Mouse (Mus musculus) myocyte (in vitro differentiated cells): ENCODE measurements at regions not wholly inside any gene's neighbourhood (a gene's known extent, or its start where the extent isn't known, plus 50 kb on each side); places are given as distances from the start of the nearest gene placed in this dataset.

Experiments used
- H3K27me3 ChIP-seq: one replicate; pipeline ENCODE4 v1.6.1; 2011; ENCODE audit not compliant: control insufficient read depth, insufficient read depth, insufficient read length
- H3K36me3 ChIP-seq: one replicate; pipeline ENCODE4 v1.6.1; 2011; ENCODE audit not compliant: control insufficient read depth, insufficient read depth
- H3K4me2 ChIP-seq: one replicate; pipeline ENCODE4 v1.6.1; 2011; ENCODE audit warnings: low read depth, control low read depth
- H3K4me3 ChIP-seq: one replicate; pipeline ENCODE4 v1.5.1; 2011; ENCODE audit warnings: mild to moderate bottlenecking, control low read depth, moderate library complexity
- H3K79me2 ChIP-seq: one replicate; pipeline ENCODE4 v1.6.1; 2011; ENCODE audit not compliant: control insufficient read depth, insufficient read depth
- H3ac ChIP-seq: one replicate; pipeline ENCODE4 v1.6.1; 2011; ENCODE audit not compliant: control insufficient read depth, insufficient read length
- CEBPB ChIP-seq: IDR thresholded peaks from 2 replicates; pipeline ENCODE4 v1.6.1; 2011; ENCODE audit warnings: mild to moderate bottlenecking, moderate library complexity; ENCODE audit not compliant: poor library complexity, insufficient read depth, severe bottlenecking
- E2F4 ChIP-seq: IDR thresholded peaks from one replicate; pipeline ENCODE4 v1.6.1; 2011; ENCODE audit warnings: mild to moderate bottlenecking, control low read depth, moderate library complexity; ENCODE audit not compliant: insufficient read depth
- MAX ChIP-seq: IDR thresholded peaks from one replicate; pipeline ENCODE4 v1.6.1; 2011; ENCODE audit warnings: low read depth, mild to moderate bottlenecking, control low read depth
- MYOD1 ChIP-seq, 3 experiments: IDR thresholded peaks; one replicate each; pipeline ENCODE4 v1.6.1; 2011; ENCODE audit warnings: control low read depth in 2 of 3, low read depth in 2 of 3, mild to moderate bottlenecking in 2 of 3, moderate library complexity in 1 of 3; ENCODE audit not compliant: insufficient read length in 2 of 3, control insufficient read depth in 1 of 3
- MYOG ChIP-seq, 3 experiments: IDR thresholded peaks; one replicate each; pipeline ENCODE4 v1.6.1; 2011; ENCODE audit warnings: control low read depth in 2 of 3, low read depth in 2 of 3, mild to moderate bottlenecking in 2 of 3; ENCODE audit not compliant: insufficient read length in 2 of 3, control insufficient read depth in 1 of 3, insufficient read depth in 1 of 3
- POLR2A ChIP-seq: IDR thresholded peaks from one replicate; pipeline ENCODE4 v1.6.1; 2011; ENCODE audit warnings: low read depth, mild to moderate bottlenecking, control low read depth, moderate library complexity; ENCODE audit not compliant: insufficient read length
- POLR2AphosphoS2 ChIP-seq: IDR thresholded peaks from one replicate; pipeline ENCODE4 v1.6.1; 2011; ENCODE audit warnings: low read depth, control low read depth; ENCODE audit not compliant: insufficient read length
- REST ChIP-seq: IDR thresholded peaks from one replicate; pipeline ENCODE4 v1.6.1; 2011; ENCODE audit warnings: mild to moderate bottlenecking, control low read depth, moderate library complexity; ENCODE audit not compliant: insufficient read depth, insufficient read length
- SRF ChIP-seq: IDR thresholded peaks from one replicate; pipeline ENCODE4 v1.6.1; 2011; ENCODE audit warnings: low read depth; ENCODE audit not compliant: control insufficient read depth, insufficient read length
- TCF12 ChIP-seq: IDR thresholded peaks from one replicate; pipeline ENCODE4 v1.6.1; 2011; ENCODE audit warnings: mild to moderate bottlenecking, control low read depth; ENCODE audit not compliant: poor library complexity, insufficient read depth, severe bottlenecking
- TCF3 ChIP-seq: IDR thresholded peaks from one replicate; pipeline ENCODE4 v1.6.1; 2011; ENCODE audit warnings: low read depth, control low read depth; ENCODE audit not compliant: insufficient read length
- USF1 ChIP-seq: IDR thresholded peaks from one replicate; pipeline ENCODE4 v1.6.1; 2011; ENCODE audit warnings: low read depth, mild to moderate bottlenecking, control low read depth, moderate library complexity

DNA sequence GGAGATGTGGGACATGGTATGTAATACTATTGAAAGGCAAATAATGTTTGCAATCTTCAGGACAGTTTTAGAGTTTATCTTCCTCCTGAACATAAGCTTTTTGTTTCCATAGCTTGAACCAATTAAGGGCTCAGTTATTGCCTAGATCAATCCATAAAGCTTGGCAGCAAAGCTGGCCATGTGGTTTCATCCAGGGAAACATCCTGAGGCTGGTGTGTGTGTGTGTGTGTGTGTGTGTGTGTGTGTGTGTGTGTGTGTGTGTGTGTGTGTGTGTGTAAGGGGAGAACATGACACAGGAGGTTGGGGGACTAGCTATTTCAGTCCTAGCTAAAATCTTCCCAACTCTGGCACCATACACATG, 88.8 kb upstream of the Snap25 start:
- no peak overlapping the region for H3K4me2 ChIP-seq
- H3K36me3 ChIP-seq: no peaks in the 10 kb centered on the region
- H3K4me3 ChIP-seq: no peak overlapping the region
- no peaks in the 10 kb centered on the region for H3K79me2 ChIP-seq
- H3K27me3 ChIP-seq: no peaks in the 10 kb centered on the region
- H3ac ChIP-seq: no peak overlapping the region
- TF ChIP-seq MYOG (IDR thresholded peaks at IDR 0.05; ENCODE audit: control insufficient read depth in 1 of 3, insufficient read depth in 1 of 3, insufficient read length in 2 of 3, low read depth in 2 of 3) (no peak), TCF3 (no peak), REST (no peak), POLR2A (no peak), MAX (no peak)

DNA sequence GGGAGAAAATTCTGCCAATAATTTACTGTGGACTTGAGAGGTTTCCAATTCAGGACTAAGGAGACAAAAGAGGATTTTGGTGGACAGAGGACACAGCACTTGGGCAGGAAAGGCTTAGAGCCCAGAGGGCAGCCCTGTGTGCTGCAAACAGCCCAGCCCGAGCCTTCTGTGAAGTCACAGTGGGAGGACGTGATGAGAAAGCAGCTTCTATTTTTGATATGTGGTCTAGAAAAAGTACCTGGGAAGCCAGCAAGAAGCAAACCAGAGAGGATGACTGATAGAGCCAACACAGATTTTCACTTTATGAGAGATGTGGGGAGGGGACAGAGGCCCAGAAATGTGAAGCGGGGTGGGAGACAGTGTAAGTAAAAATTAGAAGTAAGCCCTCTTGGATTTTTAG, 66.3 kb upstream of the Snap25 start:
- Histone ChIP-seq H3K79me2 (no peaks in the 10 kb centered on the region), H3K36me3 (no peaks in the 10 kb centered on the region), H3K4me3 (no peak overlapping the region), H3K4me2 (no peak overlapping the region), H3ac (no peak overlapping the region), H3K27me3 (no peaks in the 10 kb centered on the region)
- no peak for TF ChIP-seq MAX
- no peak for TF ChIP-seq CEBPB
- no peak for TF ChIP-seq USF1
- TF ChIP-seq POLR2AphosphoS2: no peak
- no peak for TF ChIP-seq MYOG (IDR thresholded peaks at IDR 0.05; ENCODE audit: control insufficient read depth in 1 of 3, insufficient read depth in 1 of 3, insufficient read length in 2 of 3, low read depth in 2 of 3)
- no peak for TF ChIP-seq E2F4
- TF ChIP-seq POLR2A: no peak
- no peak for TF ChIP-seq REST
- no peak for TF ChIP-seq TCF3
- no peak for TF ChIP-seq SRF
- no peak for TF ChIP-seq MYOD1 (IDR thresholded peaks at IDR 0.05; ENCODE audit: control insufficient read depth in 1 of 3, insufficient read length in 2 of 3, low read depth in 2 of 3)
- TF ChIP-seq TCF12: no peak

DNA sequence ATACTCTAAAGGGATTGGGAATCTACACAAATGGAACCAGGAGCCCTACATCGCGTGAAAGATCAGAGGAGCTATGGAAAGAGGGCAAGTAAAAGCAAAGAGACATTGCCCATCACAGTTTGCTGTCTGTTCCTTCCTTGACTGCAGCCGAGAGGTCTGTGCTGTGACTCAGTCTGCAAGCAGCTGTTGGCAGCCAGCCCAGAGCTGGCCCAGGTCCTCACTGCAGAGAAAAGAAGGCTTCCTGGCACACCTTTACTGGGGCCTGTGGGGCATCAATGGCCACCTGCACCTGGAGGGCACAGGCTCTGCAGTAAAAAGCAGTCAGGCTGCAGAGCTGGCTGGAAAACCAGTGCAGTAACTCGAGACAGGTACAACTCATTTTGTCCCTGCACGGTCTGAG, 64.6 kb upstream of the Snap25 start:
- Histone ChIP-seq H3K4me2 (no peak overlapping the region), H3K27me3 (no peaks in the 10 kb centered on the region), H3K79me2 (no peaks in the 10 kb centered on the region), H3K36me3 (no peaks in the 10 kb centered on the region), H3ac (no peak overlapping the region), H3K4me3 (no peak overlapping the region)
- TF ChIP-seq CEBPB: no peak
- no peak for TF ChIP-seq MAX
- TF ChIP-seq SRF: no peak
- no peak for TF ChIP-seq TCF12
- no peak for TF ChIP-seq E2F4
- TF ChIP-seq MYOD1 (IDR thresholded peaks at IDR 0.05; ENCODE audit: control insufficient read depth in 1 of 3, insufficient read length in 2 of 3, low read depth in 2 of 3): no peak
- TF ChIP-seq MYOG (IDR thresholded peaks at IDR 0.05; ENCODE audit: control insufficient read depth in 1 of 3, insufficient read depth in 1 of 3, insufficient read length in 2 of 3, low read depth in 2 of 3): no peak
- TF ChIP-seq REST: no peak
- no peak for TF ChIP-seq POLR2A
- no peak for TF ChIP-seq POLR2AphosphoS2
- no peak for TF ChIP-seq USF1
- TF ChIP-seq TCF3: no peak

DNA sequence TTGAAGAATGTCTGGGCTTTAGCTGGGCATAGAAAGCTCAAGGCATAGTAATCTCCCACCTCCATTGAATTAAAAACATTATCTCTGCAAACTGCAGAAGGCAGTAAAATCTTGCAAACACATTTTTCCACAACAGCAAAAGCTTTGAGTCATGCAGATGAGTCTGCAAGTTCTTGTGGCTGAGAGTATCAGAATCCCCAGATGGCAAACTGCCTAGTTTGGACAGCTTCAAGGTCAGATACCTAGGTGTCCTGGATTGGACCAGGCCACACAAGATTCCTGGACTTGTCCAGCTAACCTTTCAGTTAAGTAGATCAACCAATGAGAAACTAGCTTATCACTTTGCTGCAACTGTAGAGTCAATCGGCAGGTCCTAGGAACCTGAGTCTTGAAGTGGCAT, 62.5 kb upstream of the Snap25 start:
- H3ac ChIP-seq: no peak overlapping the region
- no peak overlapping the region for H3K4me3 ChIP-seq
- no peaks in the 10 kb centered on the region for H3K27me3 ChIP-seq
- no peaks in the 10 kb centered on the region for H3K36me3 ChIP-seq
- H3K79me2 ChIP-seq: no peaks in the 10 kb centered on the region
- TF ChIP-seq TCF3 (no peak), REST (no peak), SRF (no peak), POLR2A (no peak), TCF12 (no peak), POLR2AphosphoS2 (no peak), USF1 (no peak), MAX (no peak), MYOD1 (IDR thresholded peaks at IDR 0.05; ENCODE audit: control insufficient read depth in 1 of 3, insufficient read length in 2 of 3, low read depth in 2 of 3) (no peak), CEBPB (no peak), E2F4 (no peak), MYOG (IDR thresholded peaks at IDR 0.05; ENCODE audit: control insufficient read depth in 1 of 3, insufficient read depth in 1 of 3, insufficient read length in 2 of 3, low read depth in 2 of 3) (no peak)
- no peak overlapping the region for H3K4me2 ChIP-seq

DNA sequence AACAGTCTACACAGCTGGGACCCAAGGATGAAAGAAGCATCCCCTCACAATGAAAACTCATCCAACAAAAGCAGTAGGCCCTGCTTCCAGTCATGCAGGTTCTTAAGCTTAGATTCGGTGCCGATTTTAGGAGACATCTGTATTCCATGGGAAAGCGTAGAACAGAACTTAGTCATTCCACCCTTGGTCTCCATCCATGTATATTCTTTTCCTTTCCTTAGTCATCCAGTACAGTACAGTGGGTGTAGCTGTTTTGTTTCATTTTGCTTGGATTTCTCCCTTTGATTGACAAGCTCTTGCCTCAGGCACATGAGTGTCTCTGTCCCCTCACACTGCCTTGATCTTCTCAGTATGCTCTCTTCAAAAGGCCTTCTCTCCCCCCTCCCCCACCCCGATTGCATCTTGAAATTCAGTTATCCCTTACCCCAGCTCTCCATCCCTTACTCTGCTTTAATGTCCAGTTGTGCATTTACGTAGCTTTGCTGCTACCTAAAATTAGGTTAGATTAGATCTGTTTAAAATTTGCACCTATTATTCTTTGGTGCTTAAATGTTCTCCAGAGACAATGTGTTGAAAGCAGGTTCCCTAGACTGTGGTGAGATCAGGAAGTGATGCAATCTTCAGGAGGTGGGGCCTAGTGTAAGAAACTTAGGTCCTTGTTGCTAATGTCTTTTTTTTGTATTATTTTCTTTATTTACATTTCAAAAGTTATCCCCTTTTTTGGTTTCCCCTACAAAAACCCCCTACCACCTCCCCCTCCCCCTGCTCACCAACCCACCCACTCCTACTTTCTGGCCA, 60.8 kb upstream of the Snap25 start:
- Histone ChIP-seq H3K4me3 (no peak overlapping the region), H3K27me3 (no peaks in the 10 kb centered on the region), H3K36me3 (no peaks in the 10 kb centered on the region), H3ac (no peak overlapping the region), H3K79me2 (no peaks in the 10 kb centered on the region), H3K4me2 (no peak overlapping the region)
- TF ChIP-seq POLR2A (no peak), MAX (no peak), CEBPB (0 out of 2 replicates have a peak, but pooled peaks have one; percentile 48), E2F4 (no peak), REST (no peak)
